Mouse (Mus musculus): ENCODE results near the gene Lbhd2.

GRCm38 (mm10) chr12:111375559-111375958 lies 31.1 kb upstream of the Lbhd2 start:
- TF ChIP-seq GATA1 (IDR thresholded peaks at IDR 0.05; ENCODE audit: low read length) (no peak), TAL1 (IDR thresholded peaks at IDR 0.05; ENCODE audit: low read length) (no peak)
